Mouse (Mus musculus) myocyte (in vitro differentiated cells): Measurements from ENCODE around the gene 4933406M09Rik.

Source experiments
- CEBPB ChIP-seq: IDR thresholded peaks from 2 replicates; pipeline ENCODE4 v1.6.1; 2011; ENCODE audit warnings: mild to moderate bottlenecking, moderate library complexity; ENCODE audit not compliant: poor library complexity, insufficient read depth, severe bottlenecking
- MAX ChIP-seq: IDR thresholded peaks from one replicate; pipeline ENCODE4 v1.6.1; 2011; ENCODE audit warnings: low read depth, mild to moderate bottlenecking, control low read depth
- MYOD1 ChIP-seq, 3 experiments: IDR thresholded peaks; one replicate each; pipeline ENCODE4 v1.6.1; 2011; ENCODE audit warnings: control low read depth in 2 of 3, low read depth in 2 of 3, mild to moderate bottlenecking in 2 of 3, moderate library complexity in 1 of 3; ENCODE audit not compliant: insufficient read length in 2 of 3, control insufficient read depth in 1 of 3
- MYOG ChIP-seq, 3 experiments: IDR thresholded peaks; one replicate each; pipeline ENCODE4 v1.6.1; 2011; ENCODE audit warnings: control low read depth in 2 of 3, low read depth in 2 of 3, mild to moderate bottlenecking in 2 of 3; ENCODE audit not compliant: insufficient read length in 2 of 3, control insufficient read depth in 1 of 3, insufficient read depth in 1 of 3
- POLR2A ChIP-seq: IDR thresholded peaks from one replicate; pipeline ENCODE4 v1.6.1; 2011; ENCODE audit warnings: low read depth, mild to moderate bottlenecking, control low read depth, moderate library complexity; ENCODE audit not compliant: insufficient read length
- POLR2AphosphoS2 ChIP-seq: IDR thresholded peaks from one replicate; pipeline ENCODE4 v1.6.1; 2011; ENCODE audit warnings: low read depth, control low read depth; ENCODE audit not compliant: insufficient read length
- SRF ChIP-seq: IDR thresholded peaks from one replicate; pipeline ENCODE4 v1.6.1; 2011; ENCODE audit warnings: low read depth; ENCODE audit not compliant: control insufficient read depth, insufficient read length
- USF1 ChIP-seq: IDR thresholded peaks from one replicate; pipeline ENCODE4 v1.6.1; 2011; ENCODE audit warnings: low read depth, mild to moderate bottlenecking, control low read depth, moderate library complexity

- TF ChIP-seq USF1 (no peak), CEBPB (no peak), MAX (no peak), POLR2A (no peak), MYOD1 (IDR thresholded peaks at IDR 0.05; ENCODE audit: control insufficient read depth in 1 of 3, insufficient read length in 2 of 3, low read depth in 2 of 3) (no peak), POLR2AphosphoS2 (peak; percentile 37), SRF (no peak), MYOG (IDR thresholded peaks at IDR 0.05; ENCODE audit: control insufficient read depth in 1 of 3, insufficient read depth in 1 of 3, insufficient read length in 2 of 3, low read depth in 2 of 3) (no peak)
Observed at GRCm38 (mm10) chr1:134341641-134342277, 44.0 kb upstream of the 4933406M09Rik start.
